Mouse (Mus musculus) MEL (cell line): Measurements from ENCODE around the gene Krt1. TPM values are rescaled to one million over a fixed set of nuclear protein-coding genes. Genes with fewer than 3 reads are reported as not detected.

Experiments
- DNase-seq: peaks from one replicate; pipeline ENCODE4 v3.0.0; 2011; ENCODE audit warnings: low read depth, low spot score
- H3K27ac ChIP-seq: 2 replicates; pipeline ENCODE4 v1.5.1; 2012; ENCODE audit warnings: low read depth, mild to moderate bottlenecking, control low read depth, low read length, moderate library complexity; ENCODE audit not compliant: control insufficient read depth
- H3K27me3 ChIP-seq, 2 experiments: fragments of 150-350 bp in 1 of 2; sonication (generic) in 1 of 2; 2 replicates each; pipeline ENCODE4 v1.6.1; 2012; ENCODE audit warnings: low read length in 2 of 2, mild to moderate bottlenecking in 2 of 2, improper control_type of control experiment in 1 of 2, moderate library complexity in 1 of 2; ENCODE audit not compliant: insufficient read depth in 2 of 2, control insufficient read depth in 1 of 2
- H3K36me3 ChIP-seq, 2 experiments: 2 replicates each; pipeline ENCODE4 v1.6.1; 2012 to 2014; ENCODE audit warnings: low read length in 2 of 2, improper control_type of control experiment in 1 of 2, inconsistent platforms in 1 of 2, mild to moderate bottlenecking in 1 of 2; ENCODE audit not compliant: insufficient read depth in 2 of 2, control insufficient read depth in 1 of 2
- H3K4me1 ChIP-seq, 2 experiments: fragments of 150-350 bp in 1 of 2; sonication (generic) in 1 of 2; 2 replicates each; pipeline ENCODE4 v1.6.1; 2012; ENCODE audit warnings: low read length in 2 of 2, improper control_type of control experiment in 1 of 2, mild to moderate bottlenecking in 1 of 2; ENCODE audit not compliant: insufficient read depth in 2 of 2, control insufficient read depth in 1 of 2
- H3K4me3 ChIP-seq, 2 experiments: fragments of 150-350 bp in 1 of 2; sonication (generic) in 1 of 2; 2 replicates each; pipeline ENCODE4 v1.5.1; 2012; ENCODE audit warnings: low read depth in 2 of 2, low read length in 2 of 2, mild to moderate bottlenecking in 2 of 2, moderate library complexity in 2 of 2, control low read depth in 1 of 2, improper control_type of control experiment in 1 of 2; ENCODE audit not compliant: control insufficient read depth in 1 of 2, insufficient read depth in 1 of 2
- H3K79me2 ChIP-seq: 2 replicates; pipeline ENCODE4 v1.6.1; 2012; ENCODE audit warnings: mild to moderate bottlenecking, low read length, moderate library complexity; ENCODE audit not compliant: control insufficient read depth, poor library complexity, insufficient read depth
- H3K9ac ChIP-seq: 2 replicates; pipeline ENCODE4 v1.6.1; 2012; ENCODE audit warnings: low read depth, mild to moderate bottlenecking, control low read depth, low read length, moderate library complexity; ENCODE audit not compliant: control insufficient read depth, poor library complexity, severe bottlenecking
- H3K9me3 ChIP-seq: fragments of 150-350 bp; sonication (generic); replicated peaks from 2 replicates; pipeline ENCODE4 v1.6.1; 2012; ENCODE audit warnings: mild to moderate bottlenecking, low read length, improper control_type of control experiment, moderate library complexity; ENCODE audit not compliant: insufficient read depth
- BHLHE40 ChIP-seq: IDR thresholded peaks from 2 replicates; pipeline ENCODE4 v1.6.1; 2012; ENCODE audit warnings: low read depth, mild to moderate bottlenecking, inconsistent platforms, low read length, improper control_type of control experiment, borderline replicate concordance
- CHD1 ChIP-seq: IDR thresholded peaks from 2 replicates; pipeline ENCODE4 v1.6.1; 2012; ENCODE audit warnings: low read depth, mild to moderate bottlenecking, inconsistent platforms, low read length, improper control_type of control experiment
- CHD2 ChIP-seq: IDR thresholded peaks from 2 replicates; pipeline ENCODE4 v1.6.1; 2011; ENCODE audit warnings: low read length, improper control_type of control experiment
- ELF1 ChIP-seq: IDR thresholded peaks from 2 replicates; pipeline ENCODE4 v1.6.1; 2014; ENCODE audit warnings: low read depth, mild to moderate bottlenecking, inconsistent platforms, low read length, improper control_type of control experiment, moderate library complexity
- EP300 ChIP-seq, 2 experiments: IDR thresholded peaks; 2 replicates each; pipeline ENCODE4 v1.6.1; 2011; ENCODE audit warnings: improper control_type of control experiment in 2 of 2, low read length in 2 of 2, low read depth in 1 of 2, mild to moderate bottlenecking in 1 of 2
- ETS1 ChIP-seq: IDR thresholded peaks from 2 replicates; pipeline ENCODE4 v1.6.1; 2012; ENCODE audit warnings: low read depth, mild to moderate bottlenecking, inconsistent platforms, low read length, improper control_type of control experiment, moderate library complexity
- GABPA ChIP-seq: IDR thresholded peaks from 2 replicates; pipeline ENCODE4 v1.6.1; 2012; ENCODE audit warnings: low read depth, mild to moderate bottlenecking, inconsistent platforms, low read length, improper control_type of control experiment, moderate library complexity
- HCFC1 ChIP-seq: IDR thresholded peaks from 2 replicates; pipeline ENCODE4 v1.6.1; 2012; ENCODE audit warnings: low read depth, mild to moderate bottlenecking, inconsistent platforms, low read length, improper control_type of control experiment, moderate library complexity
- JUND ChIP-seq: IDR thresholded peaks from 2 replicates; pipeline ENCODE4 v1.6.1; 2011; ENCODE audit warnings: low read depth, mild to moderate bottlenecking, improper control_type of control experiment, low read length
- KAT2A ChIP-seq: conservative IDR thresholded peaks from 2 replicates; pipeline ENCODE4 v1.6.1; 2012; ENCODE audit warnings: low read depth, low read length, improper control_type of control experiment, inconsistent platforms
- MAFK ChIP-seq: IDR thresholded peaks from 2 replicates; pipeline ENCODE4 v1.6.1; 2011; ENCODE audit warnings: low read depth, mild to moderate bottlenecking, low read length, improper control_type of control experiment, borderline replicate concordance
- MAZ ChIP-seq: IDR thresholded peaks from 2 replicates; pipeline ENCODE4 v1.6.1; 2012; ENCODE audit warnings: low read depth, mild to moderate bottlenecking, inconsistent platforms, low read length, improper control_type of control experiment
- MEF2A ChIP-seq: IDR thresholded peaks from 2 replicates; pipeline ENCODE4 v1.6.1; 2014; ENCODE audit warnings: low read depth, mild to moderate bottlenecking, inconsistent platforms, low read length, improper control_type of control experiment; ENCODE audit not compliant: poor library complexity, insufficient replicate concordance, severe bottlenecking; ENCODE audit errors: extremely low read depth
- MXI1 ChIP-seq: IDR thresholded peaks from 2 replicates; pipeline ENCODE4 v1.6.1; 2011; ENCODE audit warnings: mild to moderate bottlenecking, low read depth, low read length, improper control_type of control experiment
- MYB ChIP-seq: IDR thresholded peaks from 2 replicates; pipeline ENCODE4 v1.6.1; 2011; ENCODE audit warnings: mild to moderate bottlenecking, low read depth, low read length, improper control_type of control experiment
- MYC ChIP-seq: IDR thresholded peaks from 2 replicates; pipeline ENCODE4 v1.6.1; 2011; ENCODE audit warnings: low read depth, mild to moderate bottlenecking, low read length, improper control_type of control experiment, moderate library complexity
- POLR2AphosphoS5 ChIP-seq: IDR thresholded peaks from 2 replicates; pipeline ENCODE4 v1.6.1; 2012; ENCODE audit warnings: low read depth, borderline replicate concordance, mild to moderate bottlenecking, inconsistent platforms, low read length, moderate library complexity, mixed read lengths
- RAD21 ChIP-seq: IDR thresholded peaks from 2 replicates; pipeline ENCODE4 v1.6.1; 2011; ENCODE audit warnings: mild to moderate bottlenecking, low read depth, low read length, improper control_type of control experiment
- RCOR1 ChIP-seq: IDR thresholded peaks from 2 replicates; pipeline ENCODE4 v1.6.1; 2012; ENCODE audit warnings: low read depth, mild to moderate bottlenecking, inconsistent platforms, low read length, improper control_type of control experiment
- SMC3 ChIP-seq: IDR thresholded peaks from 2 replicates; pipeline ENCODE4 v1.6.1; 2011; ENCODE audit warnings: low read depth, low read length, improper control_type of control experiment
- TCF12 ChIP-seq: IDR thresholded peaks from 2 replicates; pipeline ENCODE4 v1.6.1; 2014; ENCODE audit warnings: low read depth, mild to moderate bottlenecking, inconsistent platforms, low read length, improper control_type of control experiment, moderate library complexity
- UBTF ChIP-seq: IDR thresholded peaks from 2 replicates; pipeline ENCODE4 v1.6.1; 2012; ENCODE audit warnings: low read depth, mild to moderate bottlenecking, inconsistent platforms, low read length, improper control_type of control experiment, moderate library complexity, borderline replicate concordance; ENCODE audit not compliant: insufficient read depth
- USF1 ChIP-seq: IDR thresholded peaks from 2 replicates; pipeline ENCODE4 v1.6.1; 2014; ENCODE audit warnings: low read depth, mild to moderate bottlenecking, inconsistent platforms, low read length, improper control_type of control experiment, moderate library complexity
- USF2 ChIP-seq, 2 experiments: IDR thresholded peaks; 2 replicates each; pipeline ENCODE4 v1.6.1; 2011 to 2012; ENCODE audit warnings: improper control_type of control experiment in 2 of 2, low read length in 2 of 2, borderline replicate concordance in 1 of 2, inconsistent platforms in 1 of 2, low read depth in 1 of 2, mild to moderate bottlenecking in 1 of 2; ENCODE audit not compliant: insufficient read depth in 1 of 2
- ZMIZ1 ChIP-seq: IDR thresholded peaks from 2 replicates; pipeline ENCODE4 v1.6.1; 2012; ENCODE audit warnings: low read depth, mild to moderate bottlenecking, inconsistent platforms, low read length, improper control_type of control experiment, moderate library complexity
- ZNF384 ChIP-seq: IDR thresholded peaks from 2 replicates; pipeline ENCODE4 v1.6.1; 2012; ENCODE audit warnings: low read depth, mild to moderate bottlenecking, inconsistent platforms, low read length, improper control_type of control experiment
- polyA plus RNA-seq, 2 experiments: library from polyadenylated mRNA; stranded (reverse) in 1 of 2; unstranded in 1 of 2; fragments of >175 nt in 1 of 2; fragments of >200 nt in 1 of 2; gene quantifications; 2 replicates each; pipeline versions ENCODE4 v1.2.1 to v1.2.4; 2012; ENCODE audit warnings: low replicate concordance in 2 of 2, low read depth in 1 of 2; ENCODE audit not compliant: insufficient read length in 2 of 2, insufficient read depth in 1 of 2, missing spikeins in 1 of 2
- total RNA-seq: library from RNA; depleted of rRNA; stranded (reverse); fragments of 300-350 nt; gene quantifications from 2 replicates; pipeline ENCODE4 v1.2.3, GENCODE M21; 2012

The Krt1 gene
- total and polyA plus RNA-seq, 3 experiments, result not detected

DNA sequence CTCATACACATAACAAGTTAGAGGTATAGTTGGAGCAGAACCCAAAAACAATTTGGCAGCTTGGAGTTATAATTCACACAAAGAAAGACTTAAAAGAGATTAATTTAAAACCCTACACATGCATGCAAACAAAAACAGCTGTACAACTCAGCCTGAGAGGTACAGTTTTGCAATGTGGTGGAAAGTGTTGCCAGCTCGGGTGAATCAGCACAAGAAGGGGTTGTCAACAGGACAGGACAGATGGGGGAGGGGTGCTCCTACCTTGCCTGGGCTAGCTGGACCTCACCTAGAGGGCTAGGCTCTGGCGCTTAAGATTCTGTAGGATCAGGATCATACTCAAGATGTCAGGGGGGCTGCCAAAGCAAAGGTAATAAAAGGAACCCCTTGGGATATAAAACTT lies 27.4 kb upstream of the Krt1 start:
- Histone ChIP-seq H3K36me3 (peaks cover 0 to 4% of the 10 kb centered on the region in 2 experiments; a peak in 1 of 4 replicates), H3K9me3 (no peaks in the 10 kb centered on the region), H3K4me3 (no peak overlapping the region), H3K4me1 (no peaks in the 10 kb centered on the region), H3K27me3 (peaks cover 2 to 5% of the 10 kb centered on the region in 2 experiments), H3K27ac (no peak overlapping the region), H3K79me2 (no peaks in the 10 kb centered on the region), H3K9ac (no peak overlapping the region)
- no peak for DNase-seq
- no peak for TF ChIP-seq ZNF384
- no peak for TF ChIP-seq HCFC1
- TF ChIP-seq MAFK, result no peak
- TF ChIP-seq BHLHE40, result no peak
- TF ChIP-seq KAT2A, result no peak
- no peak for TF ChIP-seq RAD21
- no peak for TF ChIP-seq USF1
- TF ChIP-seq GABPA, result no peak
- TF ChIP-seq ZMIZ1, result no peak
- no peak for TF ChIP-seq TCF12
- no peak for TF ChIP-seq ELF1
- TF ChIP-seq MXI1, result no peak
- TF ChIP-seq MAZ, result no peak
- no peak for TF ChIP-seq JUND
- TF ChIP-seq CHD1, result no peak
- no peak for TF ChIP-seq SMC3
- TF ChIP-seq MEF2A, result no peak
- no peak for TF ChIP-seq RCOR1

DNA sequence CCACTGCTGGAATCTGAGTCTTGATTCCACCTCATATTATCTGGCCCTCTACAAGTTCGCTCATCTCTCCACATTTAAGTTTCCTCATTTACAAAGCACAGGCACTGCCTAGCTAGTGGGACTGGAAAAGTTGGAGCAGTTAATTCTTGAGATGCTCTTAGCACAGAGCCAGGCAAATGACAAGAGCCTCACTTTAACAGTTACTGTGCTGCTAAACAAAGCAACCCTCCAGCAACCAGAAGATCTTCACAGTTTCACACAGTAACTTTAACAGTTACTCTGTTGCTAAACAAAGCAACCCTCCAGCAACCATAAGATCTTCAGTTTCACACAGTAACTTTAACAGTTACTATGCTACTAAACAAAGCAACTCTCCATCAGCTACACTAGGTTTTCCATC lies 23.8 kb upstream of the Krt1 start:
- H3K4me1 ChIP-seq, result no peaks in the 10 kb centered on the region
- H3K36me3 ChIP-seq, result peaks cover 0 to 4% of the 10 kb centered on the region in 2 experiments; a peak in 1 of 4 replicates
- H3K9ac ChIP-seq, result no peak overlapping the region
- TF ChIP-seq MYB (no peak), KAT2A (no peak), USF2 (IDR thresholded peaks at IDR 0.05; ENCODE audit: borderline replicate concordance in 1 of 2, insufficient read depth in 1 of 2, low read depth in 1 of 2, low read length in 2 of 2) (no peak), MAFK (no peak), MEF2A (no peak), MYC (no peak), ETS1 (no peak), ZNF384 (no peak), HCFC1 (no peak), CHD2 (no peak), ELF1 (no peak), POLR2AphosphoS5 (no peak), MXI1 (no peak), ZMIZ1 (no peak), JUND (no peak), EP300 (IDR thresholded peaks at IDR 0.05; ENCODE audit: low read depth in 1 of 2, low read length in 2 of 2) (no peak), UBTF (no peak)
- no peaks in the 10 kb centered on the region for H3K79me2 ChIP-seq
- no peak overlapping the region for H3K4me3 ChIP-seq
- no peak for DNase-seq
- peaks cover 3 to 7% of the 10 kb centered on the region in 2 experiments for H3K27me3 ChIP-seq
- no peaks in the 10 kb centered on the region for H3K9me3 ChIP-seq
- no peak overlapping the region for H3K27ac ChIP-seq
